Mouse (Mus musculus): ENCODE results near the gene Rffl.

Rffl gene

DNA sequence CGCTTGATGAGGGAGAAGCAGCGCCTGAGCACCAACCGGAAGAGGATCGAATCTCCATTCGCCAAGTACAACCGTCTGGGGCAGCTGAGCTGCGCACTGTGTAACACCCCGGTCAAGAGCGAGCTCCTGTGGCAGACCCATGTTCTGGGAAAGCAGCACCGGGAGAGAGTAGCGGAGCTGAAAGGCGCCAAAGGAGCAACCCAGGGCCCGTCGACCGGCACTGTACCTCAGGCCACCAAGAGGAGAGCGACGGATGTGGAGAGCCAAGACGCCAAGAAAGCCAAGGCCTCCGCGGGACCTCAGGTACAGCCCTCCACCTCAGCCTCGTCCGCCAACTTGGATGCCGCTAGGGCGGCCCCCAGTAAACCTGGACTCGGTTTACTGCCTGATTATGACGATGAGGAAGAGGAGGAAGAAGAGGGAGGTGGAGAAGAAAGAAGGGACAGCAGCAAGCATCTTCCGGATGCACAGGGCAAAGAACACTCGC lies 106.5 kb downstream of the Rffl start:
- DNase-seq (ENCODE audit: low spot score), result no peak

DNA sequence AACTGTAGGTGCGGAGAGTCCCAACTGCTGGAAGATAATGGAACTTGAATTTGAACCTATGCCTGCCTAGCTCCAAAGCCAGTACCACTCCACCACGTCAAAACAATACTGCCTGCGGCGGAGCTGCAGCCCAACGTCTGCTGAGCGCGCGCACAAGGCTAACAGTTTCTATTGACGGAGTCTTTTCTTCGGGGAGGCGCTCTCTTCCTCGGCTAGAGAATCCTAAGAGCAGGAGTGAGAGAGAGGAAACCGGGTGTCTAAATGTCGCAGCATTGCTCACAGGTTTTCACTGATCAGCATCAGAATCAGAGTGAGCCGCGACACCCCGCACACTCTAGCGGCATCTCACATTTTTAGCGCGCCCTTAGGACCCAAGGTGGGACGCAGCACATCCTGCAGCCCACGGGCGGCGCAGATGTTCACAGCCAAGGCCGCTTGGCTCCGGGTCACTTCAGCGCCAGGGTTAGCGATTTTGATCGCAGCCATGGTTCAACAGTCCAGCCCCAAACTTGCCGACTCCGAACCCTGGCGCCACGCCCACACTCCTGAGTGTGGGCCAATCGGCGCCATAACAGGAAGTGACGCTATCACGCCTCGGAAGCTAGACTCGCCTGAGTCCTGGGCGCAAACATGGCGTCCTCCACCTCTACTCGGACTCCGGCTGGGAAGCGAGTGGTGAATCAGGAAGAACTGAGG lies 107.1 kb downstream of the Rffl start, which contains the start of the genes Cct6b and Zfp830:
Cct6b (minus strand) TSS at position 580 of the 696 bp plus-strand sequence.
Zfp830 (plus strand) TSS at position 604 of the 696 bp plus-strand sequence.
- DNase-seq (ENCODE audit: low spot score), result peak; percentile 93

DNA sequence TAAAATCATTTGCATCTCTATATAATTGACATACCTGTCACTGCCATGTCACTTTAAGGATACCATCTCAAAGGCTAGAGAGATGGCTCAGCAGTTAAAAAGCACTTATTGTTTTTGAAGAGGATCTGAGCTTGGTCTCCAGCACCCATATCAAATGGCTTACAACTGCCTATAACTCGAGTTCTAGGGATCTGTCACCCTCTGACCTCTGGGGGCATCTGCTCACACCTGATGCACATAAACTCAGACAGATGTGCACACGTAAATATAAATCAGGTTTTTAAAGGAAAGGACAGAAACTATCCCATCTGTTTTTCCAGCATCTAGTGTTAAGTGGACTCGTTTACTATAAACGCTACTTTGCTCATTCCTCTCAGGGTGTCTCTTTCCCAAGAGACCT lies 107.7 kb downstream of the Rffl start:
- DNase-seq (ENCODE audit: low spot score), result no peak

DNA sequence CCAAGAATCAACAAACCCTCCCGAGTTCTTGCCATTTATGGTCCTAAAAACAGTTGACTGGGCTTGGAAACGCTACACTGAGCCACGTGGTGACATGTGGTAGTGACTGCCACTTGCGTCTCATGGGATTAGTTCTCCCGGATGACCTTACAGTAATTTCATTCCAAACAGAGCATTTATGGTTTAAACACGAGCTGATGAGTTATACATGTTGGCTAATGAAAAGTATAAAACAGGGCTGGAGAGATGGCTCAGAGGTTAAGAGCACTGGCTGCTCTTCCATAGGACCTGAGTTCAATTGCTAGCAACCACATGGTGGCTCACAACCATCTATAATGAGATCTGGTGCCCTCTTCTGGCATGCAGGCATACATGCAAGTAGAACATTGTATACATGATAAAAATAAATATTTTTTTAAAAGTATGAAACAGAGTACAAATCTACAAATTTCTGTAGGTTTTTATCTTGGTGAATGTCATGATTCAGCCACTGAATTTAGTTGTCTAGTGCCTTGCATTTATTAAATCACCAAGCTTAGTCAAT lies 108.7 kb downstream of the Rffl start:
- no peak for DNase-seq (ENCODE audit: low spot score)

DNA sequence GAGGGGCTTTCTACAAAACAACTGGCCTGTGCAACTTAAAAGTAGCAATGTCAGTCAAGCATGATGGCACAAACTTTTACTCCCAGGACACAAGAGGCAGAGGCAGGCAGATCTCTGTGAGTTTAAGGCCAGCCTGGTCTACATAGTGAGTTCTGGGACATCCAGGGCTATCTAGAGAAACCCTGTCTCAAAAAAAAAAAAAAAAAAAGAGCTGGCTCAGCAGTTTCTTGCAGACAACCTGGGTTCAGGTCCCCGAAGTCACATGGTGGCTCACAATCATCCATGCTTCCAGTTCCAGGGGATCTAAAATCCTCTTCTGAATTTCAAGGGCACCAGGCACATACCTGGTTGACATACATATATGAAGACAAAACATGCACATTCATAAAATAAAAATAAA lies 115.1 kb downstream of the Rffl start:
- DNase-seq (ENCODE audit: low spot score), result no peak
